In the genomic region with DNA sequence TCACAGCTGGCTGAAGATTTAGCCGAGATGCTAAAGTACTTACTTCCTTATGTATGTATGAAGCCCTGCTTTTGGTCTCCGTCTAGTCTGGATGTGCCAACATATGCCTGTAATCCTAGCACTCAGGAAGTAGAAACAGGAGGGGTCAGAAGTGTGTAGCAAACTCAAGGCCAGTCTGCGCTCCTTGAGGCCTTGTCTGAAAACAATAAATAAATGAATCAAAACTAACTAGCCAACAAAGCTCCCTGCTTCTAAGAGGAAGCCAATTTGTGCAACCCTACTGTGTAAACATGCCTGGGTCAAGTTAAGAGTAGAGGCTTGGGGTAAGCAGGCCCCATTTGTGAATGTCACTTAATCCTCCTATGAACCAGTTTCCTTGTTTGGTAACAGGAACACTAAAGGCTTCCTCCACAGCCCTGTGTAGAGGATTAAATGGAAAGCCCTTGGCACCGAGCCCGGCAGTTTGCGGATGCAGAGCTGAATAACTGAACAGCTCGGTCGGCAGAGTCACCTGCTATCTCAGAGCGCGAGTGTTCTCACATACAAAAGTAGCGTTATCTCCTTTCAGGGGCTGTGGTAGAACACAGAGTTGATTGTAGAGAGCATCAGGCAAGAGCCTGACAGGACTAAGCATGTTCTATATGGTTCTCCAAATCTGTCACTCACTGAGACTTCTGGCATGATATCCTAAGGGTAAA, we compare ENCODE assay signal across 8 mouse cellular contexts.
DNase-seq lines count a peak whose midpoint lies in the region; ATAC-seq lines count a peak whose summit lies in the region.

No protein-coding gene starts in this region.

- ATAC-seq in erythroid progenitor cell, adult 5-6 weeks (replicated peaks; ENCODE audit: low FRiP score, poor library complexity, severe bottlenecking) = no peak

- peak; percentile 89 for DNase-seq in adrenal gland, postnatal 25 days
- DNase-seq in cerebellum, postnatal 25 days = peak; percentile 88 to 96
- peak; percentile 44 to 53 for DNase-seq in gastrocnemius, adult 8-10 months (ENCODE audit: low spot score in 2 of 2)
- DNase-seq in hindlimb bud, embryonic 11.5 days (ENCODE audit: extremely low spot score, low read depth, low spot score) = peak; percentile 30
- DNase-seq in left cerebral cortex, adult 8-10 months (ENCODE audit: low spot score in 2 of 2) = peak; percentile 49 to 74
- DNase-seq in mesoderm, embryonic 11.5 days (ENCODE audit: low read depth, low spot score) = peak; percentile 20
- peak; percentile 54 for DNase-seq in skeletal muscle tissue, adult 2 months (ENCODE audit: low read depth, low spot score)

Comparison
In these comparisons a context has a peak if more than half of its experiments do, and no peak if none do; other contexts are left out.
1. DNase-seq: peak in every context shown above with its lines; median percentile 92 in cerebellum, postnatal 25 days; 89 in adrenal gland, postnatal 25 days; 62 in left cerebral cortex, adult 8-10 months; 54 in skeletal muscle tissue, adult 2 months; 48 in gastrocnemius, adult 8-10 months; 30 in hindlimb bud, embryonic 11.5 days; 20 in mesoderm, embryonic 11.5 days.